Mouse (Mus musculus): ENCODE measurements around the gene Gm49361.

The Gm49361 gene

GRCm38 (mm10) chr14:57617675-57618074 lies 128.2 kb downstream of the Gm49361 start:
- DNase-seq: no peak

DNA sequence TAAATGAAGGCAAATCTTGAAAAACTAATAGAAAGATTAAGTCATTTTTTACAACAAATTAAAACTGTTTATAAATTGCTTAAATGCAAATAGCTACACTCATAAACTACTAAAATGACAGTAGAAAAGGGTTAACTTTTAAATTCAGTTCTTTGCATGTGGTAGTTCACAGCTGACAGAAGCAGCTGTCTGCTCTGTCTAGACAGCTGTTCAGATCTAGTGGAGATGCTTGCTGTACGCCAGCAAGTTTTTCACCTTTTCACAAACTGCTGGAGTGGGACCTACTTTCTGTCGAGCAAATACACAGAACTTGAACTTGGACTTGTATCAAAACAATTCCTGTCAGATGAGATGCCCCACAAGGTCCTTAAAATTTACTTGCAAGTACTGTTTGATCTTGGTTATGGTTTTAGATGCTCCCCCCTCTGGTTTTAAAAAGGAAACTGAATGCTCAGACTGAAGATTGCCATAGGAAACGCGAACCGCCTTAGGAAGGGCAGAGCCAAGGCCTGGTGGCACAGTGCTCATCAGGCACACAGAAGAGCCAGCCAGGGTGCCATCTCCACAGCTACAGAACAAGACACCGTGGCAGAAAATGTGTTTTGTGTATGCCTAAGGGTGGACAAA lies 129.5 kb downstream of the Gm49361 start:
- no peak for DNase-seq

DNA sequence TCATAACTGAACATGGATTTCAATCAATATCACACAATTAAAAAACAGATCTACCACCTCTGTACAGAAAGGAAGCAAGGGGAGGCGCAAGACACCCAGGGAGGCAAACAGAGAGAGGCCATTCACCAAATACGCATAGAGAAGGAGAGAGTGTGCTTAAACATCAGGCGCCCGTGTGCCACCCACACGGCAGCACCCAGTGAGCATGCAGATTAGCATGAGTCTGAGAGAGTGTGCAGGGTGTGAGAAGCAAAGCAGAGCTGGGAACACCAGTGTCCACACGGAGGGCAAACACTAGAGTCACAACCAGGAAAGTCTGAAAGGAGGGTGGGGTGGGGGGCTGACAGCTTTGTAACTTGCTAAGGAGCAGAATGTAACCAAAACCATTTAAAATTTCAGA lies 130.1 kb downstream of the Gm49361 start:
- no peak for DNase-seq

- DNase-seq: no peak
These were observed 134.9 kb downstream of the Gm49361 start for GRCm38 (mm10) chr14:57611034-57611433.

DNA sequence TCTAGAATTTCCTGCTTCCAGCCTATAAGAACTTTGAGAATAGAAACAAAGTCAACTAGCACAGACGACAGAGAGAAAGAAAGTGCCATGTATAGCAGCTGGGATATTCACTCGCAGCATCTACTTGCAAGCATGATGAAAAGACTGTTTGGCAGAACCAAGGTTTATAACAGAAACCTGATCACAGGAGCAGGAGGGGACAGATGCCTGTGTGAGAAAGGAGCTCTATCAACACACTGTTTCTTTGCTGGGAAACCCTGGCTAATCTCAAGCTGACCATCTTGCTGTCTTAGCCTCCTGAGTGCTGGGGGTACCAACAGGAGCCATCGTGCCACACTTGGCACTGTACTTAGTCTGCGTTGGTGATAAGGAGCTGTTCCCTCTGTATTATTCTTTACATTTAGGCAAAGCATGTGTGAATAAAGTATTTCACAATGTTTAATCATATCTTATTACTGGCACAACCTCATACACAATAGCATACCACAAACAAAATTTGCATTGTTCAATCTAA lies 136.0 kb downstream of the Gm49361 start:
- DNase-seq: no peak

- DNase-seq: peak; percentile 97 to 98
These were observed 138.4 kb downstream of the Gm49361 start for GRCm38 (mm10) chr14:57607500-57607899.

DNA sequence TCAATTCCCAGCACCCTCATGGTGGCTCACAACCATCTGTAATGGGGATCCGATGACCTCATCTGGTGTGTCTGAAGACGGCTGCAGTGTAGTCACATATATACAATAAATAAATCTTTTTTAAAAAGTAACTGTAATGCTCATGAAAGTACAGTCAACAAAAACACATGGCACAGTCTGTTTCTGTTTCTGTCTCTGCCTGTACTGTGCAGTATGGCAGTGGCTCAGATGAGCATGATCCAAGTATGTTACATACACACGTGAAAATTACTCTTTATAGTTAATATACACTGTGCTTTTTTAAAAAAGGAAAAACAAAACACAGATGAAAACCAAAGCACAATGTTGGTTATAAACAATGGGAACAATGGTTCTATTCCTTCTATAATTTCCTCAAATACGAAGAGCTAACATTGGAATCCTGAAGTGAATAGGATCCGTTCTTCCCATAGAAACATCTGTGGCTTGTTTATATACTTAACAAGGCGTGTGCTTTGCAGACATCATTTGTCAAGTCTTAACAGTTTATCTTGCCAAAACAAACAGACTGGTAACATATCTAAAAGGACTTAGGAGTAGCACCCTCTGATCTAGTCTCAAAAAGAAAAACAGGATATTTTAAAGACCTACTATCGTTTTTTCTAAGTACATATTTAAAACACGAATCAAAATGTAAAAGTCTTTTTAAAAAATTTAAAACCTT lies 139.1 kb downstream of the Gm49361 start:
- DNase-seq: no peak

GRCm38 (mm10) chr14:57593279-57593678 lies 152.6 kb downstream of the Gm49361 start:
- DNase-seq: no peak

Data from cerebellum, postnatal 25 days (tissue).